Mouse (Mus musculus): Measurements from ENCODE around the gene Gstm1.

DNA sequence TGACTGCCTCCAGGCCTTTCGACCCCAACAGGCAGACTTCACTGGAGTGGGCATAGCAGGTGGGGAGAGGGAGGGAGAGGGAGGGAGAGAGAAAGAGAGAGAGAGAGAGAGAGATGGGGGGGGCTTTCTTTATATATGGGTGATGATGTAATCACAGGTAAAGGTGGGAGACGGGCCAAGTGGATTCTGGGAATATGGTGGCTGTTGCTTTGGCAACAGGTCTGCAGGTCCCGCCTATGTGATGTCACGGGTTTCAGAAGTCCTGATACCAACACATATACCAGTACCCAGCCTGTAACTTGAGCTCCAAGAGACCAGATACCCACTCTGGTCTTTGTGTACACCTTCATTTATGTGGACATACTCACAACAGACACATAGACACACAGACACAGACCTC is 21.2 kb downstream of the Gstm1 start:
- no peak for TF ChIP-seq CTCF (conservative IDR thresholded peaks at IDR 0.05; ENCODE audit: insufficient read depth, insufficient read length, low read depth, low read length)
- no peak for TF ChIP-seq POLR2A (IDR thresholded peaks at IDR 0.05; ENCODE audit: low read depth, low read length)

Data from kidney, adult 2 months (tissue).